Mouse (Mus musculus) testis, adult 2 months (tissue): ENCODE results near the gene Mogat2.

Experiments used
- CTCF ChIP-seq: fragments of 200-500 bp; IDR thresholded peaks from 2 replicates; pipeline ENCODE4 v1.5.1; 2012; ENCODE audit warnings: low read depth, mild to moderate bottlenecking, inconsistent platforms, low read length, moderate library complexity; ENCODE audit not compliant: control insufficient read depth, insufficient read depth, insufficient replicate concordance
- POLR2A ChIP-seq: fragments of 200-500 bp; IDR thresholded peaks from 2 replicates; pipeline ENCODE4 v1.6.1; 2012; ENCODE audit warnings: low read depth, mild to moderate bottlenecking, inconsistent platforms, low read length, moderate library complexity; ENCODE audit not compliant: control insufficient read depth

GRCm38 (mm10) chr7:99193926-99194325 is 44.5 kb downstream of the Mogat2 start:
- TF ChIP-seq CTCF = no peak
- TF ChIP-seq POLR2A = no peak
